Mouse (Mus musculus) erythroblast, embryonic 14.5 days (primary cell): ENCODE data around the gene Sltm. TPM values are rescaled to one million over a fixed set of nuclear protein-coding genes. Genes with fewer than 3 reads are reported as not detected.

Experiments used
- H3K27me3 ChIP-seq: 2 replicates; pipeline ENCODE4 v1.6.1; 2012; ENCODE audit warnings: inconsistent platforms; ENCODE audit not compliant: control insufficient read depth
- H3K36me3 ChIP-seq: 2 replicates; pipeline ENCODE4 v1.6.1; 2012; ENCODE audit warnings: mild to moderate bottlenecking, inconsistent platforms; ENCODE audit not compliant: control insufficient read depth
- H3K4me1 ChIP-seq: 2 replicates; pipeline ENCODE4 v1.6.1; 2012; ENCODE audit warnings: inconsistent platforms; ENCODE audit not compliant: control insufficient read depth
- H3K4me3 ChIP-seq: replicated peaks from 2 replicates; pipeline ENCODE3; 2012; ENCODE audit warnings: moderate library complexity, mild to moderate bottlenecking, inconsistent platforms
- H3K9me3 ChIP-seq: 2 replicates; pipeline ENCODE4 v1.6.1; 2012; ENCODE audit warnings: low read length, inconsistent platforms, mixed read lengths; ENCODE audit not compliant: control insufficient read depth
- GATA1 ChIP-seq: IDR thresholded peaks from 2 replicates; pipeline ENCODE4 v1.6.1; 2012; ENCODE audit warnings: low read length, inconsistent platforms, mixed read lengths
- TAL1 ChIP-seq: IDR thresholded peaks from 3 replicates; pipeline ENCODE4 v1.6.1; 2012; ENCODE audit warnings: low read length, inconsistent platforms, mixed read lengths
- polyA plus RNA-seq: library from polyadenylated mRNA; stranded (reverse); fragments of >175 nt; gene quantifications from 2 replicates; pipeline ENCODE4 v1.2.3, GENCODE M21; 2012

Sltm gene
- polyA plus RNA-seq, 1 experiment, result 1.3 TPM

DNA sequence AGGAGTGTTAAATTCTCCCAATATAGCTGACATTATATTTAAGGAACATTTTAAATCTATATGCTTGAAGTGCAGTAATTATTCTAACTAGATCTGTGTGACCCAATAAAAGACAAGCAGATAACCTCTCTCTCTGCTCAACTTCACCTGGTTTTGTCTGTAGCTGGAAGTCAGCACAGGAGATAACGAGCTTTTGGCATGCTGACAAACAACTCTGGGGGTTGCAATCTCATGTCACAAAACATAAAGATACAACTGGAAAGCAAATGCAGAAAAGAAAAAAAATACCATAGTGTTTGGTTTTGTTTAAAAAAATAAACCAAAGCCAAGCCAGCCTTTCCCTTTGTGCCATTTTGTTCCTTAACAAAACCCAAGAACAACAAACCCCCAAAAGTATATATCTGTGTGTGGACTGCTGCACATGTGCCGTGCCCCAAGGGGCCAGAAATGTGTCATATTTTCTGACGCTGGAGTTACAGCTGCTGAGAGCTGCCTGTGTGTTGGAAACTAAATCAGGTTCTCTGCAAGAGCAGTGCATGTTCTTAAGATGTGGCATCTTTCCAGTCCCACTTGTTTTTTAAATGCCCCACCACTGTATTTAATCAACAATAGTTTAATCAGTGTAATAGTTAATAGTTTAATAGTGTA lies 68.6 kb downstream of the Sltm start:
- H3K9me3 ChIP-seq, result no peaks in the 10 kb centered on the region
- H3K27me3 ChIP-seq, result no peaks in the 10 kb centered on the region
- TF ChIP-seq GATA1 (no peak), TAL1 (no peak)
- peaks cover 100% of the 10 kb centered on the region for H3K36me3 ChIP-seq
- H3K4me1 ChIP-seq, result no peaks in the 10 kb centered on the region
- H3K4me3 ChIP-seq, result no peak overlapping the region

DNA sequence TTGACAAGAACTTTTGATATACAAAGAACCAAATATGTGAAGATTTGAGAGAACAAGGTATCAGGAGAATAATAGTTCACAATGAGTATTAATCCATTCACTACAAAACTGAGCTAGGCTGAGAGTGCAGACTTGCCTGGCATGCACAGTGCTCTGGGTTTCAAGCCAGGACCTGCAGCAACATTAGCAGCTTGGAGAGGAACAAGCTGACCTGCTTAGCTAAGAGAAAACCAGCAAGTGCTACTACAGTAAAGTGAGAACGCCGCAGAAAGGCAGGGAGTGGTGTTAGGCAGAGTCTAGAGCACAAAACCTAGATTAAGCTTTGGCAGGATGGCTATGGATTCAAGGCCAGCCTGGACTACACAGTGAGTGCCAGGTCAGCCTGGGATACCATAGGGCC lies 87.2 kb downstream of the Sltm start:
- peaks cover 2% of the 10 kb centered on the region for H3K4me1 ChIP-seq
- peaks cover 85% of the 10 kb centered on the region for H3K36me3 ChIP-seq
- H3K4me3 ChIP-seq, result no peak overlapping the region
- H3K9me3 ChIP-seq, result peaks cover 3% of the 10 kb centered on the region; the same call in 1 of the 2 replicates
- H3K27me3 ChIP-seq, result no peaks in the 10 kb centered on the region
- no peak for TF ChIP-seq GATA1

DNA sequence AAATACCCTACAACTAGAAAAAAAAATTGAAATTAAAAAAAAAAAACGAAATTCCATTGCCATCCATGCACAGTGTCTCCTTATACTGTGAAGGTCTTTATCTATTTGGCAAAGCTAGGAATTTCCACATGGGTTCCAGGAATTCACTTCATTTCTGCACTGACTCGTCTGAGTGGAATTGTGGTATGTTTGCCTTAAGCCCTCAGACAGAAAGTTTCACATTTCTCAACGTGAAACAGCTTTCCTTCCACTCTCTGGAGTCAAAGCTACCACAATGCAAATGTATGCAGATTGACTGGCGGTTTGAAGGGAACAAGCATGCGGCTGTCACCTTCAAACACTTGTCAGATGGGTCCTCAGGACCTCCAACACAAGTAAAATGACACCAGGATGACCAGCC lies 89.1 kb downstream of the Sltm start:
- peaks cover 2% of the 10 kb centered on the region for H3K4me1 ChIP-seq
- H3K27me3 ChIP-seq, result no peaks in the 10 kb centered on the region
- peaks cover 77% of the 10 kb centered on the region for H3K36me3 ChIP-seq
- H3K9me3 ChIP-seq, result peaks cover 3% of the 10 kb centered on the region; the same call in 1 of the 2 replicates
- no peak for TF ChIP-seq TAL1
- no peak for TF ChIP-seq GATA1
- no peak overlapping the region for H3K4me3 ChIP-seq

DNA sequence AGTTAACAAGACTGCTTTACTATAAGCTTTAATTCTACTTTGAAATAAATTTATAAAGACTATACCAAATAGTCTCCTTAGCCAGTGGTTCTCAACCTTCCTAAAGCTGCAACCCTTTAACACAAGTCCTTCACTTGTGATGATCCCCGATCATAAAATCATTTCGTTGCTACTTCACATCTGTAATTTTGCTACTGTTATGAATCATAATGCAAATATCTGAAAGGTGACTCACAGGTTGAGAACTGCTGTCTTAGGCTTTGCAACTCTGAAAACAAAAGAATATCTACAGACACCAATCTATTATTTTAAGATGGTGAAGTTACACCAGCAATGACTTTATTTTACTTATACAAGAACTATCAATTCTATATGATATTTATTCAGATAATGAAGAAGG lies 94.2 kb downstream of the Sltm start:
- no peak overlapping the region for H3K4me3 ChIP-seq
- H3K9me3 ChIP-seq, result peaks cover 3% of the 10 kb centered on the region; the same call in 1 of the 2 replicates
- no peaks in the 10 kb centered on the region for H3K27me3 ChIP-seq
- H3K4me1 ChIP-seq, result peaks cover under 1% of the 10 kb centered on the region
- peaks cover 82% of the 10 kb centered on the region for H3K36me3 ChIP-seq
- TF ChIP-seq GATA1, result no peak
- no peak for TF ChIP-seq TAL1

Other genes with a start within 250 kb of the Sltm start
- gene Ccnb2, start 121.2 kb upstream of the Sltm start, polyA plus RNA-seq, result 9.6 and 15.5 TPM in 2 replicates
- gene Rnf111, start 39.0 kb upstream of the Sltm start, polyA plus RNA-seq, result 0.17 and 0.18 TPM in 2 replicates
- 0.45 and 0.52 TPM in 2 replicates for gene Gm10642, start 113.5 kb downstream of the Sltm start, polyA plus RNA-seq
- 6.4 and 6.8 TPM in 2 replicates for gene Mindy2, start 114.4 kb downstream of the Sltm start, polyA plus RNA-seq
- 8.4 and 11.5 TPM in 2 replicates for gene Adam10, start 136.2 kb downstream of the Sltm start, polyA plus RNA-seq